Mouse (Mus musculus): ENCODE measurements around the gene Lactbl1. TPM values are rescaled to one million over a fixed set of nuclear protein-coding genes. Genes with fewer than 3 reads are reported as not detected.

Lactbl1 gene
- polyA plus RNA-seq, 1 experiment from 2014 or later: not detected

DNA sequence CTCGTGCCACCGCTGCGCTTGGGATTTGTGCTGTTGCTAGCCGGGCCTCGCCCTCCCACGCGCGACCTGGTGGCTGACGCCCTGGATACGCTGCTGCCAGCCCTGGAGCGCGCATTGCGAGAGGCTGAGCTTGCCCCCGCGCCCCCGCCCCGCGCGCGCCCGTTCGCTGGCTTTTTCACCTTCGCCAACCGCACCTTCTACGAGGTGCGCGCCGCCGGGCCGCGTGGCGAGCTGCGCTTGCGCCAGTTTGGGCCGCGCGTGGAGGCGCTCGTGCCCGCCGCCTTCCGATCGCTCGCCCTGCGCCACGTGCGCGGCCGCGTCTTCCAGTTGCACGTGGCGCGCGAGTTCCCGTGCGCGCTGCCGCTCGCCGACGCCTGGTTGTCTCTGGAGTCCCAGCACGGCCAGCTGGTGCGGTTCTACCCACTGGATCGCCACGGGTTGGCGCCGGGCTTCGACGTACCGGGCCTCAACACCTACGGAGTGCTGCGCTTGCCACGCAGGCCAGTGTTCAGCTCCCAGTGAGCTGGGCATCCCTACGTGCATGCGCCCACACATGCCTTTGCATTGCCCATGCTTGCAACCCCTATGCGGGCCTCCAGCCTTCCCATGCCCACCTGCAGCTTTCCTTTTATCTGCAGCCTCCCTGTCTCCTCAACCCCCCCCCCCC lies 15.3 kb downstream of the Lactbl1 start:
- 1% methylated on average over 75 of the region's 76 CpGs for WGBS
- Histone ChIP-seq H3K4me1 (peaks cover 16% of the 10 kb centered on the region), H3K4me3 (peak overlapping the region; percentile 56), H3K27ac (no peak overlapping the region), H3K4me2 (peak overlapping the region; percentile 95), H3K9ac (peak overlapping the region; percentile 50), H3K27me3 (peaks cover 39% of the 10 kb centered on the region), H3K36me3 (no peaks in the 10 kb centered on the region), H3K9me3 (no peaks in the 10 kb centered on the region)
- peak; percentile 37; the same call in 1 of the 2 replicates for ATAC-seq (ENCODE audit: insufficient number of reproducible peaks, low FRiP score, low TSS enrichment, low read depth)

DNA sequence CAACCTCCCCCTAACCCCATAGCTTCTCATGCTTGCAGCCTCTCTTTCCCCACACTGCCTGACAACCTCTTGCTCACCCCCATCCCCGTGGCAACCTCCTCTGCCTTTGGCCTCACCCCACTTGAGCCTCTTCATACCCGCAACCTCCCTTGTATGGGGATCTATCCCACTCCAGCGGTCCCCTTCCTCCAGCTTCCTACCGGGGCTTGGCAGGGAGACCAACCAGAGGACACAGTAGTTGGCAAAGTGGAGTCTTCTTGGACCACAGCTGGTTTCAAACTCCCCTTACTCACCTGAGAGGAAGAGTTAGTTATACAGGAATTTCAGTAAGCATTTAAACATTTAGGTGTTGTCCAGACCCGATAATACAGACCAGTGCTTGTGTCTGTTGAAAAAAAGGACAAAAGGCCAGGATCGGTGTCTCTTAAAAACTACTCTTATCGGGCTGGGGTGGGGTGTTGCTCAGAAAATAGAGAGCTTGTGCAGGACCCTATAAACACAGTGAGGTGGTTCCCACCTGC lies 15.9 kb downstream of the Lactbl1 start:
- Histone ChIP-seq H3K4me3 (peak overlapping the region; percentile 56; the same call in 1 of the 2 replicates), H3K4me2 (peak overlapping the region; percentile 95), H3K9me3 (no peaks in the 10 kb centered on the region), H3K4me1 (peaks cover 16% of the 10 kb centered on the region), H3K27me3 (peaks cover 39% of the 10 kb centered on the region), H3K36me3 (no peaks in the 10 kb centered on the region), H3K9ac (no peak overlapping the region), H3K27ac (no peak overlapping the region)
- 49% methylated on average over 7 of the region's 7 CpGs for WGBS
- no peak for ATAC-seq (ENCODE audit: insufficient number of reproducible peaks, low FRiP score, low TSS enrichment, low read depth)

DNA sequence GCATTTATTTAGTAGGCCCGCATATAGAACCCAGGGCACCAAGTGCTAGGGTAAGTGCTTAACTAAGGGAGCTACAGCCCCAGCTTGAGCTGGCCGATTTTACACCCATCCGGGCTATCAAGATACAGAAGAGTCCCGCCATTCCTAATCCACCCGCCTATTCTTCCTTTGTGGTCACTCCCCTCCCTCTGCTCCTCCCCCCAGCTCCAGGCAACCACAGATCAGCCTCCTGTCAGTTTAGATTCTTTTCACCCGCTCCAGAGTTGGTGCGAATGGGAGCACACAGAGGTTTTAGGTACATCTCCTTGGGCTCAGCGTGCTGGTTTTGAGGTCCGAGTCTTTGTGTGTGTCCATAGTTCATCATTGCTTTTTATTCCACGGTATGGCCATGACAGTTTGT lies 16.5 kb downstream of the Lactbl1 start:
- H3K9me3 ChIP-seq: no peaks in the 10 kb centered on the region
- no peak overlapping the region for H3K9ac ChIP-seq
- H3K4me2 ChIP-seq: no peak overlapping the region
- no peak for ATAC-seq (ENCODE audit: insufficient number of reproducible peaks, low FRiP score, low TSS enrichment, low read depth)
- H3K27me3 ChIP-seq: peaks cover 39% of the 10 kb centered on the region
- no peak overlapping the region for H3K4me3 ChIP-seq
- no peak overlapping the region for H3K27ac ChIP-seq
- H3K36me3 ChIP-seq: no peaks in the 10 kb centered on the region
- WGBS: 17% methylated on average over 10 of the region's 10 CpGs
- peaks cover 16% of the 10 kb centered on the region for H3K4me1 ChIP-seq

- Histone ChIP-seq H3K27ac (peak overlapping the region; percentile 67), H3K36me3 (peaks cover 3% of the 10 kb centered on the region; the same call in 1 of the 2 replicates), H3K27me3 (no peaks in the 10 kb centered on the region), H3K9me3 (no peaks in the 10 kb centered on the region), H3K4me1 (peaks cover 28% of the 10 kb centered on the region), H3K9ac (no peak overlapping the region), H3K4me2 (peak overlapping the region; percentile 37), H3K4me3 (0 out of 2 replicates have a peak overlapping the region, but pooled peaks have one; percentile 11)
- 15% methylated on average over 11 of the region's 11 CpGs for WGBS
- ATAC-seq (ENCODE audit: insufficient number of reproducible peaks, low FRiP score, low TSS enrichment, low read depth): no peak
These were observed 26.6 kb downstream of the Lactbl1 start for GRCm38 (mm10) chr4:136648922-136649479.

DNA sequence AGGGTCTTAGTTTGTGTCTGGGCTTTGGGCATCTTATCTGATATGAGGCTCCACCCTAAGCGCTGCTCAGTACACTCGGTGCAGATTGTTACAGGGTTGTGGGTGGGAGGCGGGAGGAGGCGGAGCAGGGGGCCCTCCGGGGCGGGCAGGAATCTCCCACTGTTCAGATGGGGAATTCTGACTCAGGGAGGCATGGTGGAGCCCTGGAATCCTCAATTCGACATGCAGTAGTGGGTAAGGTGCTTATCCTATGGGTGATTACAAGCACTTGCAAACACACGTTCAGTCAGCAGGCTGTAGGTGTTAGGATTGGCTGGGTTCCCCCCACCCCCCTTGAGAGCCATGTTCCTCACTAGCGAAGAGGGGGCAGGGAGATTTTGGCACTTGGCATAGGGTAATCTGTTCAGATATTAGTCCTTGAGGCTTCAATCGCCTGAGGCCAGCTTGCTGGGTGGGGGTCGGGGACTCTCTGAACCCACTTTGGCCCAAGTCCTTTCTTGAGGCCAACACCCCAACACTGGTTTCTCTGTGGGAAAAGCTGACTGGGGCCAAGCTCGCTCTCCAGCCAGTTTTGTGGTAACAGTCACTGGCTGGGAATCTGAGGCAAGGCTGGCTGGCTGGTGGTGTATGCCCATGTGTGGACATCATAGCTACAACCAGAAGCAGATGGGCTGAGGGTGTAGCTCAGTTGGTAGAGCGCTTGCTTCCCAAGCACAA lies 27.2 kb downstream of the Lactbl1 start:
- WGBS: 25% methylated on average over 13 of the region's 13 CpGs
- H3K27ac ChIP-seq: peak overlapping the region; percentile 67

GRCm38 (mm10) chr4:136650261-136650660 lies 27.8 kb downstream of the Lactbl1 start:
- ATAC-seq (ENCODE audit: insufficient number of reproducible peaks, low FRiP score, low TSS enrichment, low read depth): no peak
- H3K4me1 ChIP-seq: peaks cover 28% of the 10 kb centered on the region
- H3K9me3 ChIP-seq: no peaks in the 10 kb centered on the region
- WGBS: 75% methylated on average over 8 of the region's 8 CpGs
- 0 out of 2 replicates have a peak overlapping the region, but pooled peaks have one; percentile 67 for H3K27ac ChIP-seq
- H3K4me3 ChIP-seq: no peak overlapping the region
- no peaks in the 10 kb centered on the region for H3K27me3 ChIP-seq
- peaks cover 13% of the 10 kb centered on the region for H3K36me3 ChIP-seq
- H3K4me2 ChIP-seq: no peak overlapping the region
- H3K9ac ChIP-seq: no peak overlapping the region

More for the DNA sequence above, 27.2 kb downstream of the Lactbl1 start:
- Histone ChIP-seq H3K9me3 (no peaks in the 10 kb centered on the region), H3K4me3 (0 out of 2 replicates have a peak overlapping the region, but pooled peaks have one; percentile 11), H3K36me3 (peaks cover 9% of the 10 kb centered on the region), H3K4me1 (peaks cover 28% of the 10 kb centered on the region), H3K4me2 (peak overlapping the region; percentile 37), H3K27me3 (no peaks in the 10 kb centered on the region), H3K9ac (no peak overlapping the region)
- ATAC-seq (ENCODE audit: insufficient number of reproducible peaks, low FRiP score, low TSS enrichment, low read depth): peak; percentile 42; the same call in 1 of the 2 replicates

DNA sequence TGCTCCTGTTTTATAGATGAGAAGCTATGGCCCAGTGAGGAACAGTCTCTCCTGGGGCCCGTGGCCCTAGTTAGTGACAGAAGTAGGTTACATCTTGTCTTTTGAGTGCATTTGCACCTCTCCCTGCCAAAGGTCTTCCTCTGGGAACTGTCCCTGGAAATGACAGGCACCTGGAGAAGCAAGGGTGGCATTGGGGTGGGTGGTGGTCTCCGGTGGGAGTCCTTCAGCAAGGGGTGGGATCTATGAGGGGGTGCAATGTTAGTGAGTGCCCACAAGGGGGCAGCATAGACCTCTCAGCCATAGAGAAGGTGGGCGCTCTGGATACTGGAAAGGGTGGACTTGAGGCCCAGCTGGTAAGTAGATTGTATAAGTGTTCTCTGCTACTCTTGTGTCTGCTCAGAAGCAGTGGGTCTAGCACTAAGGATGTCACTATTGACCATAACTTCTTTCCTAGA lies 29.0 kb downstream of the Lactbl1 start:
- WGBS: 61% methylated on average over 3 of the region's 3 CpGs

DNA sequence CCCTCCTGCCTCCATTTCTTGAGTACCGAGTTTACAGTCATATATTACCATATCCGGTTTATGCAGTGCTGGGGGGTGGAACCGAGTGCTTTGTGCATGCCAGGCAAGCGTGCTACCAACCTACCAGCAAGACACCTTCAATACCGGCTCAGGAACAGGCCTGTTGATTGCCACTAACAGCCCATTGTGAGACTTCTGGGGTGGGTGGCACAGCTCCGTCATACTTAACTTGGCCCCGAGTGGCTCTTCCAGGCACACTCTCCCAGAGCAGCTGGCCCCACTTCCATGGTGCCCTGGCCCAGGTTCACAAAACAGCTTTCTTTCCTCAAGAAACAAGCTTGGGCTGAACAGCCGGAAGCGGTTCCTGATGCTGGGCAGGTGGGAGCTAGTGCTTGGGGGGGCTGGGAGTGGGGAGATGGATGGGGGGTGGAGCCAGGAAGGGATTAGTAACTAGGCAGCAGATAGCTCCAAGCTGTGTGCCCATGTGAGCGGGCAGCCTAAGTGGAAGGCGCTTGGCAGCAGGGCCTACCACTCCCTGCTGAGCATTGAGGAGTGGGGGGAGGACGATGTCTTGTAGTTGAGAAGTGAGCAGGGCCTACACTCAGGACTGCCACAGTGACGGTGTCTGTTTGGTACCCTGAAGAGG lies 29.6 kb downstream of the Lactbl1 start:
- no peaks in the 10 kb centered on the region for H3K27me3 ChIP-seq
- no peak for ATAC-seq (ENCODE audit: insufficient number of reproducible peaks, low FRiP score, low TSS enrichment, low read depth)
- no peak overlapping the region for H3K4me2 ChIP-seq
- no peak overlapping the region for H3K27ac ChIP-seq
- WGBS: 76% methylated on average over 13 of the region's 13 CpGs
- H3K9ac ChIP-seq: no peak overlapping the region
- H3K36me3 ChIP-seq: peaks cover 29% of the 10 kb centered on the region
- peaks cover 28% of the 10 kb centered on the region for H3K4me1 ChIP-seq
- no peaks in the 10 kb centered on the region for H3K9me3 ChIP-seq
- H3K4me3 ChIP-seq: no peak overlapping the region

More for the DNA sequence above, 29.0 kb downstream of the Lactbl1 start:
- H3K4me3 ChIP-seq: no peak overlapping the region
- no peaks in the 10 kb centered on the region for H3K27me3 ChIP-seq
- H3K36me3 ChIP-seq: peaks cover 22% of the 10 kb centered on the region
- peaks cover 28% of the 10 kb centered on the region for H3K4me1 ChIP-seq
- H3K9me3 ChIP-seq: no peaks in the 10 kb centered on the region
- no peak overlapping the region for H3K4me2 ChIP-seq
- no peak overlapping the region for H3K9ac ChIP-seq
- no peak overlapping the region for H3K27ac ChIP-seq
- ATAC-seq (ENCODE audit: insufficient number of reproducible peaks, low FRiP score, low TSS enrichment, low read depth): no peak

GRCm38 (mm10) chr4:136652528-136652910 lies 30.1 kb downstream of the Lactbl1 start:
- H3K9me3 ChIP-seq: no peaks in the 10 kb centered on the region
- peaks cover 34% of the 10 kb centered on the region for H3K36me3 ChIP-seq
- H3K4me1 ChIP-seq: peaks cover 28% of the 10 kb centered on the region
- no peak overlapping the region for H3K9ac ChIP-seq
- no peaks in the 10 kb centered on the region for H3K27me3 ChIP-seq
- H3K4me3 ChIP-seq: no peak overlapping the region
- H3K27ac ChIP-seq: no peak overlapping the region
- H3K4me2 ChIP-seq: no peak overlapping the region
- no peak for ATAC-seq (ENCODE audit: insufficient number of reproducible peaks, low FRiP score, low TSS enrichment, low read depth)
- 83% methylated on average over 11 of the region's 11 CpGs for WGBS

DNA sequence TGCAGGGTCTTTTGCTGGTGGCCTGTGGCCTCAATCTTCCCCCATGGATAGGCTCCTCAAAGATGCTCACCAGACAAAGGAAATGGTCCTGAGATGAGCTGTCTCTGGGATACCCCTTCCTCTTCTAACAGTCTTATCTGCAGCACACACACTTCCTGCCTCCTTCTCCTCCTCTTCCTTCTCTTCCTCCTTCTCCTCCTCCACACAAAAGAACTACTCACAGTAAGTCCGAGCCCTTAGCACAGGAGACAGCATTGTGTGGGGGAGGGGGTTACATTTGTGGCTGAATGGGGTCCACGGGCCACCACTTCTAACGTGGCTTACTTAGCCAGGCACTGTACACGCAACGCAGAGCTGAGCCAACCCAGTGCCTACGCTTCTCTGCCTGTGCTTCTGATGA lies 30.6 kb downstream of the Lactbl1 start:
- H3K27me3 ChIP-seq: no peaks in the 10 kb centered on the region
- H3K27ac ChIP-seq: no peak overlapping the region
- WGBS: 66% methylated on average over 6 of the region's 6 CpGs
- H3K9me3 ChIP-seq: no peaks in the 10 kb centered on the region
- ATAC-seq (ENCODE audit: insufficient number of reproducible peaks, low FRiP score, low TSS enrichment, low read depth): no peak
- no peak overlapping the region for H3K9ac ChIP-seq
- peaks cover 37% of the 10 kb centered on the region for H3K36me3 ChIP-seq
- no peak overlapping the region for H3K4me3 ChIP-seq
- no peak overlapping the region for H3K4me2 ChIP-seq
- peaks cover 28% of the 10 kb centered on the region for H3K4me1 ChIP-seq

DNA sequence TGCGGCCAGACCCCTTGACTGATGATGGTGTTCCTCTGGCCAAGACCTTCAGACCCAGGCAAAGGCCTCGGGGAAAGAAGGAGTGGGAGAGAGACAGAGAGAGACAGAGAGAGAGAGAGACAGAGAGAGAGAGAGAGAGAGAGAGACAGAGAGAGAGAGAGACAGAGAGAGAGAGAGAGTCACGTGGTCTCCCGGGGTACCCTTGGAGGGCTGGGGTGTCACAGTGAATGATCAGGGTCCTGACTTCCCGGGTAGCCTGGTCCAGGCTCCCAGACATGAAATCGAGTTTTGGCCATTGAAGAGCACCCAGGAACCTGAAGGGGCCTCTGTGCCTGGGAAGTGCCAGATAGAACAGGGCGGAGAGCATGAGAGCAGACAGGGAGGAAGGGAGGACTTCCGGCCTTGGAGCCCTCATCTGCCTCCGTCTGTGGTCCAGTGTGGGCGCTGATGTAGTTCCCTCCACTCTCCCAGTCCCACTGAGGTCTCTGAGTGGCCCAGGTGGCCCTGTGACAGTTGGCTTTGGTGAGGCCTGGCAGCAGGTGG lies 31.3 kb downstream of the Lactbl1 start:
- Histone ChIP-seq H3K27ac (no peak overlapping the region), H3K4me1 (peaks cover 23% of the 10 kb centered on the region), H3K36me3 (peaks cover 43% of the 10 kb centered on the region), H3K9ac (no peak overlapping the region), H3K9me3 (no peaks in the 10 kb centered on the region), H3K27me3 (no peaks in the 10 kb centered on the region), H3K4me2 (no peak overlapping the region), H3K4me3 (no peak overlapping the region)
- no peak for ATAC-seq (ENCODE audit: insufficient number of reproducible peaks, low FRiP score, low TSS enrichment, low read depth)
- 84% methylated on average over 10 of the region's 10 CpGs for WGBS

Data from limb, embryonic 15.5 days (tissue).